Mouse (Mus musculus): Measurements from ENCODE around the gene Zfp646.
"Not testable (repeated sequence)": the region's sequence is repeated elsewhere in the genome, so short reads cannot be mapped to it uniquely, and the experiment has no call there.

The Zfp646 gene

GRCm38 (mm10) chr7:127876041-127876466 lies at the start of gene Zfp646:
Gene Zfp646 (plus strand): TSS chr7:127876221.
- peak; percentile 68 for DNase-seq (ENCODE audit: low spot score)

- DNase-seq (ENCODE audit: low spot score) = no peak
These were observed 40.5 kb upstream of the Zfp646 start for GRCm38 (mm10) chr7:127835550-127835949.

- DNase-seq (ENCODE audit: low spot score) = no peak
These were observed 38.5 kb upstream of the Zfp646 start for GRCm38 (mm10) chr7:127837473-127837872.

GRCm38 (mm10) chr7:127837878-127838277 lies 38.1 kb upstream of the Zfp646 start:
- not testable (repeated sequence) for DNase-seq (ENCODE audit: low spot score)

- not testable (repeated sequence) for DNase-seq (ENCODE audit: low spot score)
These were observed 36.0 kb upstream of the Zfp646 start for GRCm38 (mm10) chr7:127840031-127840430.

- DNase-seq (ENCODE audit: low spot score) = peak; percentile 61
These were observed 35.1 kb upstream of the Zfp646 start for GRCm38 (mm10) chr7:127840886-127841285.

GRCm38 (mm10) chr7:127841340-127842000 lies 34.6 kb upstream of the Zfp646 start:
- peak; percentile 95 for DNase-seq (ENCODE audit: low spot score)

GRCm38 (mm10) chr7:127842001-127842718 lies 33.9 kb upstream of the Zfp646 start:
- peak; percentile 81 for DNase-seq (ENCODE audit: low spot score)

- DNase-seq (ENCODE audit: low spot score) = no peak
These were observed 25.8 kb upstream of the Zfp646 start for GRCm38 (mm10) chr7:127849973-127850875.

- DNase-seq (ENCODE audit: low spot score) = no peak
These were observed 25.1 kb upstream of the Zfp646 start for GRCm38 (mm10) chr7:127850906-127851305.

GRCm38 (mm10) chr7:127858258-127858657 lies 17.8 kb upstream of the Zfp646 start:
- no peak for DNase-seq (ENCODE audit: low spot score)

- no peak for DNase-seq (ENCODE audit: low spot score)
These were observed 9.6 kb upstream of the Zfp646 start for GRCm38 (mm10) chr7:127866434-127866833.

- DNase-seq (ENCODE audit: low spot score) = no peak
These were observed 8.4 kb upstream of the Zfp646 start for GRCm38 (mm10) chr7:127867641-127868040.

- no peak for DNase-seq (ENCODE audit: low spot score)
These were observed 6.7 kb upstream of the Zfp646 start for GRCm38 (mm10) chr7:127869149-127869810.

GRCm38 (mm10) chr7:127870136-127870821 lies 5.7 kb upstream of the Zfp646 start:
- no peak for DNase-seq (ENCODE audit: low spot score)

- no peak for DNase-seq (ENCODE audit: low spot score)
These were observed 1.0 kb upstream of the Zfp646 start for GRCm38 (mm10) chr7:127874812-127875626.

GRCm38 (mm10) chr7:127875627-127876001 lies 407 bp upstream of the Zfp646 start:
- peak; percentile 82 for DNase-seq (ENCODE audit: low spot score)

GRCm38 (mm10) chr7:127876467-127877348 lies 687 bp downstream of the Zfp646 start, which contains the start of gene Zfp668:
Gene Zfp668 (minus strand): TSS chr7:127876828.
- peak; percentile 89 for DNase-seq (ENCODE audit: low spot score)

GRCm38 (mm10) chr7:127879301-127879700 lies 3.3 kb downstream of the Zfp646 start:
- no peak for DNase-seq (ENCODE audit: low spot score)
